In genomic region chr4:136247729-136248463, GRCm38 (mm10) we compare ENCODE assay signal across 8 mouse cellular contexts. TPM values are rescaled to one million over a fixed set of nuclear protein-coding genes. Genes with fewer than 3 reads are reported as not detected.
DNase-seq lines count a peak whose midpoint lies in the region; ATAC-seq and TF ChIP-seq lines count a peak whose summit lies in the region.

TSS of gene Tcea3 (plus strand) at chr4:136247729.

- H3K4me1 ChIP-seq in G1E (ENCODE audit: insufficient read depth, low read depth, low read length) = peaks cover 9% of the 10 kb centered on the region
- peaks cover 38% of the 10 kb centered on the region for H3K4me1 ChIP-seq in intestine, embryonic 16.5 days (ENCODE audit: control insufficient read depth, insufficient read depth, low read length)
- no peaks in the 10 kb centered on the region; the same call in 1 of the 2 replicates for H3K4me1 ChIP-seq in liver, embryonic 16.5 days (ENCODE audit: control insufficient read depth, low read depth, low read length)
- H3K4me1 ChIP-seq in olfactory bulb, adult 2 months (ENCODE audit: control insufficient read depth, insufficient read depth, low read length) = peaks cover 20% of the 10 kb centered on the region

- no peaks in the 10 kb centered on the region for H3K36me3 ChIP-seq in G1E (replicated peaks)
- no peaks in the 10 kb centered on the region for H3K36me3 ChIP-seq in intestine, embryonic 16.5 days (ENCODE audit: control insufficient read depth, insufficient read depth, low read length)
- H3K36me3 ChIP-seq in liver, embryonic 16.5 days (ENCODE audit: control insufficient read depth, insufficient read depth) = no peaks in the 10 kb centered on the region

- peak within 1 kb of the TSS; percentile 68 for H3K9ac ChIP-seq in intestine, embryonic 16.5 days (ENCODE audit: low read depth, low read length)
- H3K9ac ChIP-seq in liver, embryonic 16.5 days (ENCODE audit: low read depth, low read length) = peak within 1 kb of the TSS; percentile 47

- H3K9me3 ChIP-seq in G1E (replicated peaks) = no peaks in the 10 kb centered on the region
- no peaks in the 10 kb centered on the region for H3K9me3 ChIP-seq in intestine, embryonic 16.5 days (ENCODE audit: control insufficient read depth, low read length)
- no peaks in the 10 kb centered on the region for H3K9me3 ChIP-seq in liver, embryonic 16.5 days (replicated peaks; ENCODE audit: control insufficient read depth, low read length)

- intact Hi-C loops in gastrocnemius, postnatal 36 days (cut with DNase I) = no loop called here

- no peak for ATAC-seq in G1E (ENCODE audit: extremely low read depth, insufficient number of reproducible peaks, low FRiP score, poor library complexity, severe bottlenecking)
- ATAC-seq in intestine, embryonic 16.5 days = peak; percentile 45
- ATAC-seq in liver, embryonic 16.5 days (ENCODE audit: low read depth) = peak; percentile 55

- H3K4me2 ChIP-seq in intestine, embryonic 16.5 days (ENCODE audit: low read depth, low read length) = peak within 1 kb of the TSS; percentile 96
- H3K4me2 ChIP-seq in liver, embryonic 16.5 days (ENCODE audit: low read depth, low read length) = peak within 1 kb of the TSS; percentile 52

- no peak for TF ChIP-seq POLR2A in olfactory bulb, adult 2 months (IDR thresholded peaks at IDR 0.05; ENCODE audit: insufficient read depth, low read depth, low read length)

- TF ChIP-seq CTCF in G1E (IDR thresholded peaks at IDR 0.05; ENCODE audit: low read depth, low read length) = no peak
- TF ChIP-seq CTCF in olfactory bulb, adult 2 months (IDR thresholded peaks at IDR 0.05; ENCODE audit: insufficient read depth, low read depth, low read length) = no peak

- peak within 1 kb of the TSS; percentile 25; the same call in 1 of the 2 replicates for H3K4me3 ChIP-seq in G1E (ENCODE audit: low read depth, low read length)
- H3K4me3 ChIP-seq in intestine, embryonic 16.5 days (ENCODE audit: low read length) = peak within 1 kb of the TSS; percentile 63
- H3K4me3 ChIP-seq in liver, embryonic 16.5 days (ENCODE audit: low read depth, low read length) = peak within 1 kb of the TSS; percentile 60
- peak within 1 kb of the TSS; percentile 17; the same call in 1 of the 2 replicates for H3K4me3 ChIP-seq in olfactory bulb, adult 2 months (ENCODE audit: insufficient read depth, low read depth, low read length)

- DNase-seq in G1E (ENCODE audit: low spot score) = no peak
- peak in 1 of 2 experiments; percentile 33 for DNase-seq in adrenal gland, postnatal 4 days (ENCODE audit: low spot score in 2 of 2)
- peak; percentile 57 to 61 for DNase-seq in gastrocnemius, postnatal 36 days
- DNase-seq in spleen, postnatal 36 days (ENCODE audit: low spot score in 2 of 2) = no peak
- DNase-seq in natural killer cell, adult 2 months (ENCODE audit: low spot score in 2 of 2) = no peak

- H3K27ac ChIP-seq in intestine, embryonic 16.5 days (ENCODE audit: low read length) = no peak within 1 kb of the TSS
- peak within 1 kb of the TSS; percentile 12; the same call in 1 of the 2 replicates for H3K27ac ChIP-seq in liver, embryonic 16.5 days (ENCODE audit: low read length)
- no peak within 1 kb of the TSS for H3K27ac ChIP-seq in olfactory bulb, adult 2 months (ENCODE audit: insufficient read depth, low read depth, low read length)

- 1% methylated on average over 42 of the region's 46 CpGs for WGBS in intestine, embryonic 16.5 days
- WGBS in liver, embryonic 16.5 days (ENCODE audit: insufficient replicate concordance) = 2% methylated on average over 45 of the region's 46 CpGs
- WGBS in olfactory bulb, adult 2 months = 2% methylated on average over 46 of the region's 46 CpGs

- peaks cover 74% of the 10 kb centered on the region for H3K27me3 ChIP-seq in G1E (ENCODE audit: insufficient read depth, low read length)
- H3K27me3 ChIP-seq in intestine, embryonic 16.5 days (replicated peaks; ENCODE audit: control insufficient read depth, insufficient read depth, low read length) = no peaks in the 10 kb centered on the region
- peaks cover 54% of the 10 kb centered on the region for H3K27me3 ChIP-seq in liver, embryonic 16.5 days (ENCODE audit: control insufficient read depth, insufficient read depth, low read depth, low read length)

RNA-seq across cellular contexts. Expression of gene Tcea3, which starts in this region (rescaled TPM):
- total RNA-seq in G1E (2014; fragmentation: Nextera tagmentation) (not detected in 2 replicates), G1E (2017) (0.55 and 0.70 TPM in 2 replicates)
- polyA plus RNA-seq in G1E (2012) = not detected in 2 replicates
- total RNA-seq in adrenal gland, postnatal 4 days (2021) = 10 to 100 TPM; 10.6 to 13.1 TPM
- 100 to 1,000 TPM; 272 to 347 TPM for total RNA-seq in gastrocnemius, postnatal 36 days (2021)
- 22.9 and 23.3 TPM in 2 replicates for polyA plus RNA-seq in intestine, embryonic 16.5 days (2015; fragmentation: Nextera tagmentation; extraction: Ambion mirVana)
- 25.3 and 29.8 TPM in 2 replicates for polyA plus RNA-seq in liver, embryonic 16.5 days (2015; fragmentation: Nextera tagmentation; extraction: Ambion mirVana)
- not detected in 2 replicates for polyA plus RNA-seq in olfactory bulb, adult 2 months (2012; ENCODE audit: insufficient read depth, insufficient read length, low replicate concordance, missing spikeins)

Comparison
In these comparisons a context has a peak if more than half of its experiments do, and no peak if none do; other contexts are left out.
1. RNA of gene Tcea3 (total RNA-seq): 272 to 347 TPM in gastrocnemius, postnatal 36 days; 10.6 to 13.1 TPM in adrenal gland, postnatal 4 days and 0.55 to 0.70 TPM in G1E; every median in the first group is over 10 times any median in the second.
2. RNA of gene Tcea3 (polyA plus RNA-seq): 25.3 to 29.8 TPM in liver, embryonic 16.5 days and 22.9 to 23.3 TPM in intestine, embryonic 16.5 days; not detected in G1E and not detected in olfactory bulb, adult 2 months; every median in the first group is over 10 times any median in the second.
3. DNase-seq: peak in gastrocnemius, postnatal 36 days (2 of 2); none in G1E (single experiment), spleen, postnatal 36 days (0 of 2) and natural killer cell, adult 2 months (0 of 2).
4. Peak in every context shown above with its lines, with median percentiles within 50 percentile points of each other: H3K4me3 ChIP-seq.